Mouse (Mus musculus) neural tube, embryonic 11.5 days (tissue): ENCODE measurements around the gene Gm49388. TPM values are rescaled to one million over a fixed set of nuclear protein-coding genes. Genes with fewer than 3 reads are reported as not detected.
A peak's percentile ranks its signal among the peaks of the same experiment; 100 is the strongest.

Experiments
- ATAC-seq: fragments of 200-750 bp; cut with Nextera tagmentation; 2 replicates; pipeline ENCODE4 v1.8.0; 2017; ENCODE audit warnings: moderate number of reproducible peaks, mild to moderate bottlenecking, moderate TSS enrichment, moderate library complexity; ENCODE audit not compliant: insufficient read depth, low FRiP score, low TSS enrichment
- DNase-seq: peaks from one replicate; pipeline ENCODE4 v3.0.0-alpha.2; 2015; ENCODE audit warnings: low spot score
- H3K27ac ChIP-seq: fragments of 300-500 bp; sonication (generic); 2 replicates; pipeline ENCODE4 v1.5.1; 2014; ENCODE audit warnings: low read depth, mild to moderate bottlenecking, low read length
- H3K27me3 ChIP-seq: fragments of 300-500 bp; sonication (generic); 2 replicates; pipeline ENCODE4 v1.6.1; 2014; ENCODE audit warnings: mild to moderate bottlenecking, low read length, mixed read lengths; ENCODE audit not compliant: control insufficient read depth, insufficient read depth
- H3K36me3 ChIP-seq: fragments of 300-500 bp; sonication (generic); 2 replicates; pipeline ENCODE4 v1.6.1; 2014; ENCODE audit warnings: mild to moderate bottlenecking, low read length, moderate library complexity, mixed read lengths; ENCODE audit not compliant: control insufficient read depth, insufficient read depth
- H3K4me1 ChIP-seq: fragments of 300-500 bp; sonication (generic); 2 replicates; pipeline ENCODE4 v1.6.1; 2014; ENCODE audit warnings: low read length, mixed read lengths; ENCODE audit not compliant: control insufficient read depth, insufficient read depth
- H3K4me2 ChIP-seq: fragments of 300-500 bp; sonication (generic); 2 replicates; pipeline ENCODE4 v1.6.1; 2014; ENCODE audit warnings: low read depth, mild to moderate bottlenecking, moderate library complexity
- H3K4me3 ChIP-seq: fragments of 300-500 bp; sonication (generic); 2 replicates; pipeline ENCODE4 v1.5.1; 2014; ENCODE audit warnings: low read depth, low read length
- H3K9ac ChIP-seq: fragments of 300-500 bp; sonication (generic); 2 replicates; pipeline ENCODE4 v1.6.1; 2014; ENCODE audit warnings: mild to moderate bottlenecking, low read length
- H3K9me3 ChIP-seq: fragments of 300-500 bp; sonication (generic); 2 replicates; pipeline ENCODE4 v1.6.1; 2016; ENCODE audit warnings: low read length; ENCODE audit not compliant: control insufficient read depth
- WGBS: fragments of 180-500 bp; shearing (Covaris S2); extraction: QIAGEN DNeasy Blood & Tissue Kit; methylation state at CpG from one replicate; pipeline ENCODE4 v1.1.7; 2014; 5-methylcytosine and 5-hydroxymethylcytosine counted together
- polyA plus RNA-seq: library from polyadenylated mRNA; unstranded; fragments of >200 nt; fragmentation: Nextera tagmentation; extraction: Ambion mirVana; gene quantifications from 2 replicates; pipeline ENCODE4 v1.2.1, GENCODE M21; 2014

Gm49388 gene
- polyA plus RNA-seq, 1 experiment from 2014 or later: not detected

DNA sequence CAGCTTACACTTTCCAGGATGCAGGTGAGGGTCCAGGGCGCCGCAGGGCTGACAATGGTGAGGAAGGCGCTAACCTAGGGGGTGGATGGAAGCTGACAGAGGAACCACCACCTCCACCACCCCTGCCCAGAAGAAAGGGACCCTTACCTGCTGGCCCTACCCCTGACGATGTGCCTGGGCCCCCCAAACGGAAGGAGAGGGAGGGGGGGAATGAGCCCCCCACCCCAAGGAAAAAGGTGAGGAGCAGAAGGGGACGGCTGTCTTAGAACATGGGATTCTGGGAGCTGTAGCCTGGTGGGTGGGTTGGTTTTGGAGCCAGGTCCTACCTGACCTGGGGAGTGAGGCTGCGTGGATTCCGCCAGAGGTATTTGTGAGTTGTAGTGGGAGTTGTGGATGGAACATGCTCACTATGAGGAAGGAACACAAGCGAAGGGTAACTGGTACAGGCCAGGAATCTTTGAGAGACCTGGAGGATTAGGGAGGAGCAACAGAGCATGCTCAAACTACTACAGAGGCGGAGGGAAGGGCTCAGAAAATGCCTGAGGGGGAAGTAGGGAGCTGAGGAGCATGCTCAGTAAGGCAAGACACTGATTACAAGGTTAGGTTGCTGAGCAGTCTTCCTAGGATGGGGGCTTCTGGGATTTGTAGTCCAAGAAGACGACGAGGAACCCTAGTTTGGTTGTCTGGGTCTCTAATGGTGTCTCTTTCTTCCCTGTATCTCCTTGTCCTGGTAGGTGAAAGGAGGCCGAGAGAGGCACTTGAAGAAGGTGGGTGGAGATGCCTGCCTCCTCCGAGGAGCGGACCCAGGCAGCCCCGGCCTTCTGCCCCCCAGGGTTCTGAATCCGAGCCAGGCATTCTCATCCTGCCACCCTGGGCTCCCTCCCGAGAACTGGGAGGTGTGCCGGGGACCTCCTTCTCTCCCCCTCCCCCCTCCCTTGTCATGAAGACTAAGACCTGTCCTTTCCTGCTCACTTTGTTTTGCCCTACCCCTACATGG, 35.0 kb upstream of the Gm49388 start:
- no peaks in the 10 kb centered on the region for H3K27me3 ChIP-seq
- H3K4me1 ChIP-seq: peaks cover 3% of the 10 kb centered on the region; the same call in 1 of the 2 replicates
- DNase-seq: no peak
- ATAC-seq: no peak
- no peak overlapping the region for H3K27ac ChIP-seq
- H3K4me2 ChIP-seq: no peak overlapping the region
- peaks cover 29% of the 10 kb centered on the region for H3K36me3 ChIP-seq
- no peak overlapping the region for H3K4me3 ChIP-seq
- no peak overlapping the region for H3K9ac ChIP-seq
- 92% methylated on average over 19 of the region's 19 CpGs for WGBS
- no peaks in the 10 kb centered on the region for H3K9me3 ChIP-seq

DNA sequence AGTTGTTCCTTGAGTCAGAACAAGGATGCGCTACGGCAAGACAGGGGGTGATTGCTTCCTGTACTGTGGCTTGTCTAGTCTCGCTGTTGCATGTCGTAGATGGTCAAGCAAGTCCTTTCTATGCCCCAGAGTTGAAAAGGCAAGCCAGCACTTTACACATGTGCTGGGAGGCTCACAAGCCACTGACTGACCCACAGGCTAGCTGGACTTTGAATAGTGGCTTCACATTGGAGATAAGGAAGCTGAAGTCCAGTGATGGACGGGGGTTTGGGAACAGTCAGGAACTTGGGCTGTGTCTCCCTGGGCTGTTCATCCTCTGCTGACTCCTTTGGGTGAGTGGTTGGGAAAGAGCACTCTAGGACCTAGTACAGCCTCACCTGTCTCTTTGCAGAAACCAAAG, 33.8 kb upstream of the Gm49388 start:
- ATAC-seq: no peak
- H3K9ac ChIP-seq: no peak overlapping the region
- peaks cover 3% of the 10 kb centered on the region; the same call in 1 of the 2 replicates for H3K4me1 ChIP-seq
- H3K9me3 ChIP-seq: no peaks in the 10 kb centered on the region
- no peak for DNase-seq
- H3K27ac ChIP-seq: no peak overlapping the region
- 93% methylated on average over 5 of the region's 5 CpGs for WGBS
- peaks cover 31% of the 10 kb centered on the region for H3K36me3 ChIP-seq
- no peaks in the 10 kb centered on the region for H3K27me3 ChIP-seq
- H3K4me2 ChIP-seq: no peak overlapping the region
- no peak overlapping the region for H3K4me3 ChIP-seq

DNA sequence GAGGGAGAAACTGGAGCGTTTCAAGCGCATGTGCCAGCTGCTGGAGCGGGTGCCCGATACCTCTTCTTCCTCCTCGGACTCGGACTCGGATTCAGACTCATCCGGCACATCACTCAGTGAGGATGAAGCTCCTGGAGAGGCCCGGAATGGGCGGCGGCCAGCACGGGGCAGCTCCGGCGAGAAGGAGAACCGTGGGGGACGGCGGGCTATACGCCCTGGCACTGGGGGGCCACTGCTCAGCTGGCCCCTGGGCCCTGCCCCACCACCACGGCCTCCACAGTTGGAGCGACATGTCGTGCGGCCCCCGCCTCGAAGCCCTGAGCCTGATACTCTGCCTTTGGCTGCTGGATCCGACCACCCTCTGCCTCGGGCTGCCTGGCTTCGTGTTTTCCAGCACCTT, 33.3 kb upstream of the Gm49388 start:
- H3K4me1 ChIP-seq: peaks cover 3% of the 10 kb centered on the region
- peaks cover 31% of the 10 kb centered on the region for H3K36me3 ChIP-seq
- no peak for DNase-seq
- ATAC-seq: no peak
- no peaks in the 10 kb centered on the region for H3K27me3 ChIP-seq
- no peak overlapping the region for H3K4me2 ChIP-seq
- H3K9me3 ChIP-seq: no peaks in the 10 kb centered on the region
- 97% methylated on average over 27 of the region's 27 CpGs for WGBS
- no peak overlapping the region; the same call in 1 of the 2 replicates for H3K4me3 ChIP-seq
- no peak overlapping the region for H3K9ac ChIP-seq
- no peak overlapping the region for H3K27ac ChIP-seq

DNA sequence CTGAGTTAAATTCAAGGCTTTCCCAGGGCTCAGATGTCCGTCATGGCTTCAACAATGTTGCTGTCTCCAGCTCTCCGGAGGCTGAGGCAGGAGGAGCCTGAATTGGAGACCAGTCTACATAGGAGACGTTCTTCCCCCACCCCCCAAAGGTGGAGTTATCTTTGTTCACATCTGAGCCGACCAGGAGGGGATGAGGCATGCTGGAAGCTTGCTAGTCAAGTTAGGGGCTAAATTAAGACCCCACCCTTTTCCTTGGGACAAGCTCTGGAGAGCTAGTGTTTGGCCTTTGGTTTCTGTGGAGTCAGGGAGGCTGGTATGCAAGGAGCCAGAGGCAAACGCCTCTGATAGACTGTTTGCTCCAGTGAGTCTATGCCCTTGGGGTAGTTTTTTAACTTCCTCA, 32.2 kb upstream of the Gm49388 start:
- 87% methylated on average over 5 of the region's 5 CpGs for WGBS
- H3K36me3 ChIP-seq: peaks cover 36% of the 10 kb centered on the region
- no peak overlapping the region for H3K4me3 ChIP-seq
- no peaks in the 10 kb centered on the region for H3K9me3 ChIP-seq
- H3K27me3 ChIP-seq: no peaks in the 10 kb centered on the region
- DNase-seq: no peak
- H3K9ac ChIP-seq: no peak overlapping the region
- ATAC-seq: no peak
- no peak overlapping the region for H3K4me2 ChIP-seq
- no peak overlapping the region for H3K27ac ChIP-seq
- H3K4me1 ChIP-seq: no peaks in the 10 kb centered on the region; the same call in 1 of the 2 replicates

DNA sequence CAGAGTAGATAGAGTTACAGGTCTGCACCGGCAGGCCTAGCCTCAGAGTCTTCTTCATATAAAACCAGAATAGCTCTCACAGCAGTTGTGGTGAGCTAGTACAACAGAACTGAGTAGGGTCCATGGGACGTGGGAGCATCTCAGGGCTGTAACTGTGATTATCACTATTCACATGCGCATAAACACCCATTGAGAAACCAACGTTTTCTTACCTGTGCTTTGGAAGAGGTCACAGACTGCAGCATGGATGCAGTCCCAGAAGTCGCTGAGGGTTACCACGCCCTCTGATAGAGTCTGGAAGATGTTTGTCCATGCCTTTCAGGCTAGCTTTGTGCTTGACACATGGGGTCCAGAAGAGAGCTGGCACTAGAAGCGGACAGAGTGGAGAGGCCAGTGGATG, 31.7 kb upstream of the Gm49388 start:
- no peaks in the 10 kb centered on the region; the same call in 1 of the 2 replicates for H3K4me1 ChIP-seq

DNA sequence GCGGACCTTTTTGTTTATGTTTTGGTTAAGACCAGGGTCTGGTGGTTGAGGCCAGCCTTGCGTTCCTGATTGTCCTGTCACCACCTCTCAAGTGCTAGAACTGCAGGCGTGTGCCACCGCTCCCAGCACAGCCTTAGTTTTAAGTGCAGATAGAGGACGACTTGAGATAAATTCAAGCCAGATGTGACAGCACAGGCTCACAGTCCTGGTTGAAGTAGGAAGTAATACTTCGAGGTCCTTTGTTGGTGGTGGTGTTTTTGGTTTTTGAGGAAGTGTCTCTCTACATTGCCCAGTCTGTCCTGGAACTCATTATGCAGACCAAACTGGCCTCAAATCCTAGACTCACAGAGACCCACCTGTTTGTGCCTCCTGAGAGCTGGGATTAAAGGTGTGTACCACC, 25.7 kb upstream of the Gm49388 start:
- H3K4me3 ChIP-seq: no peak overlapping the region
- H3K36me3 ChIP-seq: peaks cover 18% of the 10 kb centered on the region
- 64% methylated on average over 6 of the region's 6 CpGs for WGBS
- no peaks in the 10 kb centered on the region for H3K27me3 ChIP-seq
- H3K4me1 ChIP-seq: no peaks in the 10 kb centered on the region; the same call in 1 of the 2 replicates
- no peak overlapping the region for H3K9ac ChIP-seq
- H3K27ac ChIP-seq: no peak overlapping the region
- H3K9me3 ChIP-seq: no peaks in the 10 kb centered on the region
- ATAC-seq: no peak
- no peak for DNase-seq
- H3K4me2 ChIP-seq: no peak overlapping the region

More for the DNA sequence above, 31.7 kb upstream of the Gm49388 start:
- Histone ChIP-seq H3K9me3 (no peaks in the 10 kb centered on the region), H3K4me2 (no peak overlapping the region), H3K36me3 (peaks cover 34% of the 10 kb centered on the region), H3K27me3 (no peaks in the 10 kb centered on the region), H3K4me3 (no peak overlapping the region), H3K27ac (no peak overlapping the region), H3K9ac (no peak overlapping the region)
- DNase-seq: no peak
- ATAC-seq: no peak
- 92% methylated on average over 7 of the region's 7 CpGs for WGBS

DNA sequence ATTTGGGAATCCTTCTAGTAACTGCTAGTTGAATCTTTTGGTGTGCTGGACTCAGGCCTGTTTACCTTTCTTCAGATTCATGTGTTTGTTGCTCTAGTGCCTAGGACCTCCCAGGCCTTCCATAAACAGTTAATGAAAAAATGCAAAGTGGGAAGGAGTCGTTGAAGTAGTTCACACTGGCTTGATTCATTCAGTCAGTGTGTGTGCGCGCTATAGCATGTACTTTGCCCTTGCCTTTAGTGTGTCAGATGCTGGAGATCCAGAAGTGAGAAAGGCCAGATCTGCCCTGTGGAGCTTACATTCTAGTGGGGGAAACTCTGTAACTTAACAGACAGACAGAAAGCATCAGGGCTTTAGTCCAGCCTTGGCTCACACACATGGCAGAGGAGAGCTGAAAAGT, 24.9 kb upstream of the Gm49388 start:
- ATAC-seq (no peak), DNase-seq (no peak)
- no peaks in the 10 kb centered on the region for H3K9me3 ChIP-seq
- no peak overlapping the region for H3K4me2 ChIP-seq
- 96% methylated on average over 3 of the region's 3 CpGs for WGBS
- H3K27ac ChIP-seq: no peak overlapping the region
- H3K36me3 ChIP-seq: peaks cover 18% of the 10 kb centered on the region
- no peak overlapping the region for H3K9ac ChIP-seq
- H3K27me3 ChIP-seq: no peaks in the 10 kb centered on the region
- no peak overlapping the region for H3K4me3 ChIP-seq
- H3K4me1 ChIP-seq: no peaks in the 10 kb centered on the region; the same call in 1 of the 2 replicates

DNA sequence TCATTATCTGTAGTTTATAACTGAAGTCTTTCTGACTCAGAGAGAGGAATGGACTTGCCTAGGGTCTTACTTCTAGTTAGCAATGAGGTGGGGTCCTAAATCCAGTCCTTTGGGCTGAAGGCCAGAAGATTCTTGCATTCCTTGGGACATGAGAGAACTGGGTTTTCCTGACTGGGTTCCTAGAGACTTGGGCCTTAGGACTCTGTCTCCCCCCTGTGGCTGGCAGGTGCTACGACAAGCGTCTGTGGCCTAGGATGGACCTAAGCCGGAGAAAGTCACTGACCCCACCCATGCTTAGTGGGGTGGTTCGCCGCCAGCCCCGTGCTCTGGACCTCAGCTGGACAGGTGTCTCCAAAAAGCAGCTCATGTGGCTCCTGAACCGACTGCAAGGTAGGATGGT, 24.4 kb upstream of the Gm49388 start:
- ATAC-seq (no peak), DNase-seq (peak; percentile 74)
- Histone ChIP-seq H3K9ac (no peak overlapping the region), H3K4me3 (no peak overlapping the region), H3K36me3 (peaks cover 21% of the 10 kb centered on the region), H3K9me3 (no peaks in the 10 kb centered on the region), H3K27me3 (no peaks in the 10 kb centered on the region), H3K27ac (no peak overlapping the region), H3K4me2 (no peak overlapping the region), H3K4me1 (no peaks in the 10 kb centered on the region; the same call in 1 of the 2 replicates)
- 49% methylated on average over 7 of the region's 7 CpGs for WGBS

DNA sequence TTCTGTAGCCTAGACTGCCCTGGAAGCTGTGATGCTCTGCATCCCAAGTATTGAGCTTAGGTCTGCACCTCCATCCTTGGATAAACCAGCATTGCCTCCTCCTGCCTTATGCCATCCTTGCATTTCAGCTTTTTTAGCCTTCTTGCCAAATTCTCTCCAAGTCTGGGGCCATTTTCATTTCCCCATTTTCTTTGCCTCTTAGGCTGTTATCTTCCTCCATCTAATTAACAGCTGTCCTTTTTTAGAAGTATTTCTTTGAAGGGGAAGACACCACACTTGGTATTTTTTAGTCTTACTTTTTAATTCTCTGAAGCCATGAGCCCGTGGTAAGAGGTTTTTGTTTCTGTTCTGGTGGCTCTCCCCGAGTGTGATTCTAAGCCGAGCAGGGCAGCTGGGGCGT, 21.8 kb upstream of the Gm49388 start:
- H3K4me1 ChIP-seq: peaks cover 3% of the 10 kb centered on the region; the same call in 1 of the 2 replicates
- H3K4me3 ChIP-seq: no peak overlapping the region
- no peaks in the 10 kb centered on the region for H3K9me3 ChIP-seq
- H3K36me3 ChIP-seq: peaks cover 29% of the 10 kb centered on the region
- ATAC-seq: no peak
- WGBS: 86% methylated on average over 4 of the region's 4 CpGs
- H3K9ac ChIP-seq: no peak overlapping the region
- H3K27me3 ChIP-seq: no peaks in the 10 kb centered on the region
- no peak for DNase-seq
- no peak overlapping the region for H3K4me2 ChIP-seq
- no peak overlapping the region for H3K27ac ChIP-seq
